Mouse (Mus musculus) heart, adult 9 months (tissue): ENCODE measurements at regions not wholly inside any gene's neighbourhood (a gene's known extent, or its start where the extent isn't known, plus 50 kb on each side); places are given as distances from the start of the nearest gene placed in this dataset.

Source experiments
- DNase-seq, 2 experiments: peaks; one replicate each; pipeline ENCODE4 v3.0.0; 2022; ENCODE audit warnings: low spot score in 2 of 2

- DNase-seq, result no peak
These were observed 93.5 kb upstream of the Tut7 start for GRCm38 (mm10) chr13:59916166-59917044.

GRCm38 (mm10) chr13:59915734-59916133 is 92.8 kb upstream of the Tut7 start:
- no peak for DNase-seq

- DNase-seq, result peak in 1 of 2 experiments; percentile 9
These were observed 87.5 kb upstream of the Tut7 start for GRCm38 (mm10) chr13:59910179-59911071.

- no peak for DNase-seq
These were observed 86.5 kb upstream of the Tut7 start for GRCm38 (mm10) chr13:59909400-59909799.

DNA sequence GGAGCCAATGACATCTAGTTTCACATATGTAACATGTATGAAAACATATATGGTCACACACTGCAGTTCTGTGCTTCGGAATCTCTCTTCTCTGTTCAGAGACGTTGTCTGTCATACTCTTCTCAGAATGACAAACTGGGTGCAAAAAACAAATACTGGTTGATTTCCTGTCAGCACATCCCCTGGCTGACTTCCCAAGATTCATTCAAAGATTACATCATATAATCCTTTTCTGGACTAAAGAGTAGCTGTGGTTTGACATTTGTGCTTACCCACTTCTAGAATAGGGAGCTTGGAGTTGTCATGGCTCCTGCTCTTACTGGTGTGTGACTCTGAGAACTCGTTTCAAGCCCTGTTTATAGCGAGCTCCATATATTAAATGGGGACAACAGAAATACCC is 85.8 kb upstream of the Tut7 start:
- no peak for DNase-seq

- no peak for DNase-seq
These were observed 82.5 kb upstream of the Tut7 start for GRCm38 (mm10) chr13:59905488-59905887.

DNA sequence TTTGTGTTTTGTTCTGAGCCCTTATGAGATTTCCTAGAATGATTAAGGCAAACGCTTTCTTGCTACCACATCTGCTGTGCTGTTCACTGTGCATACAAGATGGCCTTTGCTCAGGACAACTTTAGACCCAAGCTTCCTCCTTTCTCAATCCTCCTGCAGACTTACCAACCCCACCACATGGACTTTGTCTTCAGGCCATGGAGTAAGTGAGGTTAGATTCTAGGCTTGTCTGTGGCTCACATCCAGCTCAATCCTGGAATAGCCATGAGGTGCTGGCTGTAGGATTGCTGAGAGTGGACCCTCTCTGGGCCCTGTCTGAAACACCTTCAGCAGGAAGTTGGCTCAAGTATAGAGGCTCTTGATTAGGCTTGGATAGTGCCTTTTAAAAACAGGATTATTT is 81.5 kb upstream of the Tut7 start:
- DNase-seq, result no peak

DNA sequence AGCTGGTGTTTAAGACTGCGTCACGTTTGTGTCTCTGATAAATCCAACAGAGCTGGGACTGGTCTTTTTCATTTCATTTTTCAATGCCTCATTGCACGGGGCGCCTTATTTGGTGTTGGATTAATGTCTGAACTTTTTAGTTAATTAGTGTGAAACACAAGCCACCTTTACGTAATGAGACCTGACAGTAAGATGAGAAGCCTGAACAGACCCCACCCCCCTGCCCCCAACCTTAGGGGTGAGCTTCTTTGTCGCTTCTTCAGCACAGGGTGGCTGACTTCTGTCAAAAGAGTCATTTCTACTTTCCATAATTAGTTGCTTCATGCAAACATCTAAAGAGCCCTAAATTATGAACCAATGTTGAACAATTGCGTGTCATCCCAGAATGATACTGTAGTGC is 76.6 kb upstream of the Tut7 start:
- no peak for DNase-seq

DNA sequence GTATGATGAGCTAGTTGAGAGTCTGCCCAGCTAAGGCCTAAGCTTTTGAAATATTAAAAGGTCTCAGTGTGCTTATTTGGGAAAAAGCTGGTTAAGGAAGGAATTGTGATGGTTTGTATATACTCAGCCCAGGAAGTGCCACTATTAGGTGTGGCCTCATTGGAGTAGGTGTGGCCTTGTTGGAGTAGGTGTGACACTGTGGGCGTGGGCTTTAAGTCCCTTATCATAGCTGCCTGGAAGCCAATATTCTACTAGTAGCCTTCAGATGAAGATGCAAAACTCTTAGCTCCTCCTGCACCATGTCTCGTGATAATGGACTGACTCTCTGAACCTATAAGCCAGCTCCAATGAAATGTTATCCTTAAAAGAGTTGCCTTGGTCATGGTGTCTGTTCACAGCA is 72.8 kb upstream of the Tut7 start:
- no peak for DNase-seq

- DNase-seq, result no peak
These were observed 71.1 kb upstream of the Tut7 start for GRCm38 (mm10) chr13:59894094-59894493.

DNA sequence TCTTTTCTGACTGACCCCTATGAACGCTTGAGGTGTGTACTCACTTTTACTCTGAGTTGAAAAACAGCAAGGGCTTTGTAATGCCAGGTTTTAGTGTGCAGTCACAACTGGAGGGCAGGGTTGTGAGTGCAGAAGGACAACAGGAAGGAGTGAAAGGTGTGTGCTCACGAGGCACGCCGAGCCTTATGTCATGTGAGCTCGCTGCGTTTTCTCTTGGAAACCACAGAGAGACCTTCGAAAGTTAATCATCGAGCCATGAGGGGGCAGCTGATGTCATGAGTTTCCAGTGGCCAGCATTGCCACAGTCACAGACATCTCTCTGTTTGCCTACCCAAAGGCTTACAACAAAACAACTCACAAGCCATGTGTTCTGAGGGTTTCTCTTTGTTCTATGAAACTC is 70.0 kb upstream of the Tut7 start:
- DNase-seq, result no peak

DNA sequence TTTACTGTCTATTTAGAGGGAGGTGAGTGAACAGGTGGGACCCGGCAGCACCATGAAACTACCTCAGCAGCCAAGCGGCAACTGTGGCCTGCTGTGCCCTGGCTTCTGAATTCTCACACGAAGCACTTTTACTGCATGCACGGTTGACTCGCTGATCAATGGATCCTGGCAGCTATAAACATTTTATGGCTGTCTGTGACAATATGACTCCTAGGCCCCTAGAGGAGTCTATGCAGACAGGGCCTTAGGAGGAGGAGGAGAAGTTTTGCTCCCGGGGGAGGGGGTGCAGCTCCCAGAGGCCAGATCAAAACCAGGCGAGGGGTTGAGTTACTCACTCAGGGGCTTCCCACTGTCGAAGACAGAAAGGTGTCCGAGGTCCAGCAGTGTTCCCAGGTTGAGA is 69.4 kb upstream of the Tut7 start:
- no peak for DNase-seq

DNA sequence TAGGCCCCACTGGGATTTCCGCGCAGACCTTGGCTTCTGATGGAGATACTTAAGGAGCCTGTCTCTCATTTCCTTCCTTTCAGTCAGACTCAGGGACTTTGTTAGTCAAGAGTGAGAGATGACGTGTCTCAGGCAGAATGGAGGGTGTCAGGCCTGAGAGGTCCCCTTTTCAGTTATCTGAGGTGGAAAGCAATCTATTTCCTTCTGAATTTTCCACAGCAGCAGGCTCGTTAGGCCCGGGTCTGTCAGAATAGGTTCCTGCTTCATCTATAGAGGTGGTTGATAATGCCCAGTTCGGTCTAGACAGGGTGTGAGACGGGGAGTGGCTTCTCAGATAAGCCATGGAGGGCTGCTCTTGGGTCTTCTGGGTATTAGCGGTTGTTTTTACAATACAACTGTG is 68.8 kb upstream of the Tut7 start:
- no peak for DNase-seq

DNA sequence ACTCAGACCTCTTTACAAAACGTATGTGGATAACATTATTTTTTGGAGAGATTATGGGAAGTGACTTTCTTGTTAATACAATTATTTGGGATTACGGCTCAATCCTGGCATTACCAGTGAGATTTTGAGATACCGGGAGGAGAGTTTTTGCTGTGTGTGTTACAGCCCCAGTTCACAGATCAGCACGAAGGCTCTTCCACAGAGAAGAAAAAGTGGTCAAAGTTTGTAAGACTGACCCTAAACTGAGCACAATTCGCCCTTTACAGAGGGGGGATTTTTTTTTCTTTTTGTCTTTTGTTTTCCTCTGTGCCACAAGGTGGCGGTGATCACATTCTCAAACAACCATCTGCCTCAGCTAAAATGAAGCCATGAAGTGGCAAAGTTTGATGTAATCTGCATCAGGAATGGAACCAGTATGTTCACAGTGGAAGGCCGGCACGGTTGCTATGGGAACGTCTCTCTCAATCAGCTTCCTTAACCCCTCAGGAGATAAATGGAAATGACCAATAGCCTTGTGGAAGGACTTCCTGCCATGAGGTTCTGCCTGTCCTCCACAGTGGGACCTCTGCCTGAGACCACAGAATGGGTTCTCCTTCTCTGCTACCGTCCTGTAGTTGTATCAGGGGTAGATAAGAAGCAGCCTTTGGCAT is 66.6 kb upstream of the Tut7 start:
- DNase-seq, result peak; percentile 33 to 40

- no peak for DNase-seq
These were observed 65.4 kb upstream of the Tut7 start for GRCm38 (mm10) chr13:59888038-59889016.

GRCm38 (mm10) chr13:59887306-59887705 is 64.4 kb upstream of the Tut7 start:
- no peak for DNase-seq

DNA sequence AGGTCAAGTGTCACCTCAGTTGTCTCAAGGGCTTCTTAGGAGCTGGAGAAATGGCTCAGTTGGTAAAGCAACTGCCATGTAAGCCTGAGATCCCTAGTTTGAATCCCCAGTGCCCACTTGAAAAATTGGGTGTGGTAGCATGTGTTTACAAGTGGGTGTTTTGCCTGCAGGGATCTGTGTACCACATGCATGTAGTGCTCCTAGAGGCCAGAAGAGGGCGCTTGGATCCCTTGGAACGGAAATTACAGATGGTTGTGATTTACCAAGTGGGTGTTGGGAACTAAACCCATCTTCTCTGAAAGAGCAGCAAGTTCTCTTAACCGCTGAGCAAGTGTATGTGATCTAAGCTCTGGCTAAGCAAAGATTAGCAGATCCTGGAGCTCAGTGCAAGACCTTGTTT is 63.6 kb upstream of the Tut7 start:
- DNase-seq, result no peak

DNA sequence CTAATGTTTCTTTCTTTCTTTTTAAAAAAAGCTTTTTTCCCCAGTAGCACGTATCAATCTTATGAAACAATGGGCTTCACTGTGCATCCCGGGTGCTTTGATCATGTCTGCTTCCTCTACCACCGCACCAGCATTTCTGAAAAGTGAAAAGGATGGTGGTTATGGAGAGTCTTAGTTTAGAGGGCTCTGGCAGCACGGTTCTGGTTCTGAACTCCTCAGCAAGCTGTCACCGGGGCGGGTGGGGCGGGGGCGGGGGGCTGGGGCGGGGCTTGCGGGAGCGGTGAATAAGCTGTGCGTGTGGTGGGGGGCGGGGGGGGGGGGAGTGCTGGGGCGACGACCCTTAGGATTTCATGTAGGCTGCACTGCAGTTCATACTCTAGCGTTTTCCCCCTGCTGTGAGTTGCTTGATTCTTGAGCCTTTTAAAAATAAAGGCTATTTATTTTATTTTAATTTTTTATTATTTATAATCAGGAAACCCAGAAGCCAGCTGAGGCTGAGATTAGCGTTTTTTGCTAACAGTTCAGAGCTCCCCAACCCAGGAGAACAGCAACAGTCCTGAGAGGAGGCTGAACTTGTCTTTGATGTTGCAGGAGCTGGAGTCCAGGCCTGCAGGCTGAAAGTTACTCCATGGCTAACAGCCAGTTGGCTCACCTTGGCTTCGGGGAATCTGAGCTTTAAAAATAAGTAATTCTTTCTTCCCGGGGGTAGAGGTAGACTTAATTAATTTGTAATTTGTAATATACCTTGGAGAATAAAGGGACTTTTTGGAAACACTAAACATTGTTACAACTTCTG is 59.2 kb upstream of the Tut7 start:
- DNase-seq, result no peak

GRCm38 (mm10) chr13:59880055-59880454 is 57.1 kb upstream of the Tut7 start:
- no peak for DNase-seq

- DNase-seq, result peak; percentile 31 to 70
These were observed 52.7 kb upstream of the Tut7 start for GRCm38 (mm10) chr13:59875637-59876036.
